Mouse (Mus musculus): ENCODE measurements around the gene Cd300lb. TPM values are rescaled to one million over a fixed set of nuclear protein-coding genes. Genes with fewer than 3 reads are reported as not detected.

Cd300lb gene
- polyA plus RNA-seq (2012; rRNA removed) (0.66 and 0.83 TPM in 2 replicates), polyA plus RNA-seq (2014; fragmentation: Nextera tagmentation; extraction: Ambion mirVana) (0.67 and 1.5 TPM in 2 replicates)

GRCm38 (mm10) chr11:114934144-114934543 is at the start of gene Cd300lb:
Gene Cd300lb (minus strand): TSS chr11:114934386.
- TF ChIP-seq CTCF (IDR thresholded peaks at IDR 0.05; ENCODE audit: low read depth) (no peak), EP300 (IDR thresholded peaks at IDR 0.05; ENCODE audit: low read depth) (no peak)
- H3K27ac ChIP-seq = no peak within 1 kb of the TSS
- no peak within 1 kb of the TSS for H3K9ac ChIP-seq (replicated peaks)
- H3K9me3 ChIP-seq (ENCODE audit: control insufficient read depth, low read length) = no peaks in the 10 kb centered on the region
- no peaks in the 10 kb centered on the region for H3K36me3 ChIP-seq (replicated peaks; ENCODE audit: control insufficient read depth, insufficient read depth, low read depth)
- WGBS (ENCODE audit: insufficient replicate concordance) = 16% methylated on average over 6 of the region's 6 CpGs
- H3K4me3 ChIP-seq (ENCODE audit: insufficient read depth in 1 of 2, low read depth in 2 of 2, low read length in 2 of 2) = no peak within 1 kb of the TSS
- H3K4me2 ChIP-seq (ENCODE audit: low read depth) = no peak within 1 kb of the TSS
- ATAC-seq (ENCODE audit: insufficient read depth) (no peak), DNase-seq (ENCODE audit: low read depth in 3 of 3, low spot score in 3 of 3) (no peak)
- H3K4me1 ChIP-seq (replicated peaks; ENCODE audit: control insufficient read depth in 2 of 2, insufficient read depth in 2 of 2, low read length in 1 of 2) = no peaks in the 10 kb centered on the region
- H3K27me3 ChIP-seq (ENCODE audit: control insufficient read depth, insufficient read depth, low read length) = no peaks in the 10 kb centered on the region

- Histone ChIP-seq H3K9ac (replicated peaks) (no peak overlapping the region), H3K27me3 (ENCODE audit: control insufficient read depth, insufficient read depth, low read length) (no peaks in the 10 kb centered on the region), H3K9me3 (ENCODE audit: control insufficient read depth, low read length) (no peaks in the 10 kb centered on the region; the same call in 1 of the 2 replicates), H3K4me1 (replicated peaks; ENCODE audit: control insufficient read depth in 2 of 2, insufficient read depth in 2 of 2, low read length in 1 of 2) (no peaks in the 10 kb centered on the region), H3K4me3 (ENCODE audit: insufficient read depth in 1 of 2, low read depth in 2 of 2, low read length in 2 of 2) (no peak overlapping the region), H3K4me2 (ENCODE audit: low read depth) (no peak overlapping the region), H3K36me3 (replicated peaks; ENCODE audit: control insufficient read depth, insufficient read depth, low read depth) (no peaks in the 10 kb centered on the region), H3K27ac (no peak overlapping the region)
- ATAC-seq (ENCODE audit: insufficient read depth) (no peak), DNase-seq (ENCODE audit: low read depth in 3 of 3, low spot score in 3 of 3) (no peak)
- WGBS (ENCODE audit: insufficient replicate concordance) = 42% methylated on average over 4 of the region's 4 CpGs
- TF ChIP-seq CTCF (IDR thresholded peaks at IDR 0.05; ENCODE audit: low read depth) (no peak), EP300 (IDR thresholded peaks at IDR 0.05; ENCODE audit: low read depth) (no peak)
Observed at GRCm38 (mm10) chr11:114981866-114982265, 47.7 kb upstream of the Cd300lb start.

- 70% methylated on average over 10 of the region's 10 CpGs for WGBS (ENCODE audit: insufficient replicate concordance)
- Histone ChIP-seq H3K4me3 (ENCODE audit: insufficient read depth in 1 of 2, low read depth in 2 of 2, low read length in 2 of 2) (no peak overlapping the region), H3K27ac (no peak overlapping the region), H3K27me3 (ENCODE audit: control insufficient read depth, insufficient read depth, low read length) (no peaks in the 10 kb centered on the region), H3K4me2 (ENCODE audit: low read depth) (no peak overlapping the region), H3K9ac (replicated peaks) (no peak overlapping the region), H3K36me3 (replicated peaks; ENCODE audit: control insufficient read depth, insufficient read depth, low read depth) (no peaks in the 10 kb centered on the region), H3K4me1 (replicated peaks; ENCODE audit: control insufficient read depth in 2 of 2, insufficient read depth in 2 of 2, low read length in 1 of 2) (no peaks in the 10 kb centered on the region), H3K9me3 (ENCODE audit: control insufficient read depth, low read length) (no peaks in the 10 kb centered on the region; the same call in 1 of the 2 replicates)
- TF ChIP-seq EP300 (IDR thresholded peaks at IDR 0.05; ENCODE audit: low read depth) (no peak), CTCF (IDR thresholded peaks at IDR 0.05; ENCODE audit: low read depth) (no peak)
- ATAC-seq (ENCODE audit: insufficient read depth) (no peak), DNase-seq (ENCODE audit: low read depth in 3 of 3, low spot score in 3 of 3) (no peak)
Observed at GRCm38 (mm10) chr11:114972726-114973125, 38.5 kb upstream of the Cd300lb start.

- WGBS (ENCODE audit: insufficient replicate concordance) = 51% methylated on average over 9 of the region's 9 CpGs
- Histone ChIP-seq H3K9me3 (ENCODE audit: control insufficient read depth, low read length) (no peaks in the 10 kb centered on the region; the same call in 1 of the 2 replicates), H3K36me3 (replicated peaks; ENCODE audit: control insufficient read depth, insufficient read depth, low read depth) (no peaks in the 10 kb centered on the region), H3K4me3 (ENCODE audit: insufficient read depth in 1 of 2, low read depth in 2 of 2, low read length in 2 of 2) (no peak within 1 kb of the TSS), H3K27ac (no peak within 1 kb of the TSS), H3K4me1 (replicated peaks; ENCODE audit: control insufficient read depth in 2 of 2, insufficient read depth in 2 of 2, low read length in 1 of 2) (no peaks in the 10 kb centered on the region), H3K9ac (replicated peaks) (no peak within 1 kb of the TSS), H3K27me3 (ENCODE audit: control insufficient read depth, insufficient read depth, low read length) (no peaks in the 10 kb centered on the region), H3K4me2 (ENCODE audit: low read depth) (no peak within 1 kb of the TSS)
- DNase-seq (ENCODE audit: low read depth in 3 of 3, low spot score in 3 of 3) (no peak), ATAC-seq (ENCODE audit: insufficient read depth) (no peak)
- TF ChIP-seq EP300 (IDR thresholded peaks at IDR 0.05; ENCODE audit: low read depth) (no peak), CTCF (IDR thresholded peaks at IDR 0.05; ENCODE audit: low read depth) (no peak)
Observed at GRCm38 (mm10) chr11:114968752-114969207, 34.6 kb upstream of the Cd300lb start, which contains the start of gene Cd300c. Gene Cd300c (minus strand): TSS chr11:114969157.

GRCm38 (mm10) chr11:114965182-114965828 is 31.1 kb upstream of the Cd300lb start:
- peak; percentile 26; the same call in 1 of the 2 replicates for ATAC-seq (ENCODE audit: insufficient read depth)
- no peak overlapping the region for H3K9ac ChIP-seq (replicated peaks)
- no peak overlapping the region for H3K27ac ChIP-seq
- peaks cover 0 to 4% of the 10 kb centered on the region in 2 experiments; a peak in 2 of 4 replicates for H3K4me1 ChIP-seq (replicated peaks; ENCODE audit: control insufficient read depth in 2 of 2, insufficient read depth in 2 of 2, low read length in 1 of 2)
- 12% methylated on average over 3 of the region's 3 CpGs for WGBS (ENCODE audit: insufficient replicate concordance)
- no peaks in the 10 kb centered on the region for H3K36me3 ChIP-seq (replicated peaks; ENCODE audit: control insufficient read depth, insufficient read depth, low read depth)
- no peak overlapping the region for H3K4me2 ChIP-seq (ENCODE audit: low read depth)
- peak in 1 of 3 experiments; percentile 36 for DNase-seq (ENCODE audit: low read depth in 3 of 3, low spot score in 3 of 3)
- H3K4me3 ChIP-seq (ENCODE audit: insufficient read depth in 1 of 2, low read depth in 2 of 2, low read length in 2 of 2) = no peak overlapping the region
- no peaks in the 10 kb centered on the region for H3K27me3 ChIP-seq (ENCODE audit: control insufficient read depth, insufficient read depth, low read length)
- TF ChIP-seq EP300 (IDR thresholded peaks at IDR 0.05; ENCODE audit: low read depth) (no peak), CTCF (IDR thresholded peaks at IDR 0.05; ENCODE audit: low read depth) (no peak)
- H3K9me3 ChIP-seq (ENCODE audit: control insufficient read depth, low read length) = no peaks in the 10 kb centered on the region
